In genomic region chr2:7088536-7088935, GRCm38 (mm10) we compare ENCODE assay signal across 10 mouse cellular contexts.
DNase-seq lines count a peak whose midpoint lies in the region; ATAC-seq and TF ChIP-seq lines count a peak whose summit lies in the region.
"Had no signal": no experiment of that assay in that cellular context is flagged by ENCODE, and none has a peak within 500 bp of the region (broad histone marks: within the 10 kb centered on the region; RNA-seq: fewer than 3 reads in every experiment).

No protein-coding gene starts in this region.

- no peak overlapping the region for H3K9ac ChIP-seq in heart, adult 2 months (ENCODE audit: low read depth, low read length)
- no peak overlapping the region for H3K9ac ChIP-seq in stomach, embryonic 14.5 days (replicated peaks; ENCODE audit: low read depth, low read length)
- no peak overlapping the region for H3K9ac ChIP-seq in stomach, postnatal 0 days (ENCODE audit: low read length)
- no peak overlapping the region for H3K9ac ChIP-seq in limb, embryonic 14.5 days (ENCODE audit: low read depth, low read length, severe bottlenecking)

- TF ChIP-seq CTCF in heart, adult 2 months (IDR thresholded peaks at IDR 0.05): no peak
- no peak for TF ChIP-seq CTCF in stomach, postnatal 0 days (IDR thresholded peaks at IDR 0.05; ENCODE audit: low read depth)

- peaks cover 2% of the 10 kb centered on the region; the same call in 1 of the 2 replicates for H3K36me3 ChIP-seq in heart, adult 2 months (ENCODE audit: control insufficient read depth, insufficient read depth, low read length)
- H3K36me3 ChIP-seq in stomach, embryonic 14.5 days (ENCODE audit: control insufficient read depth, insufficient read depth, low read length): no peaks in the 10 kb centered on the region
- H3K36me3 ChIP-seq in stomach, postnatal 0 days (ENCODE audit: control insufficient read depth, insufficient read depth, low read length): no peaks in the 10 kb centered on the region
- H3K36me3 ChIP-seq in limb, embryonic 14.5 days (ENCODE audit: control insufficient read depth, insufficient read depth, low read length): no peaks in the 10 kb centered on the region

- no peak for TF ChIP-seq EP300 in heart, adult 2 months (IDR thresholded peaks at IDR 0.05; ENCODE audit: insufficient read depth, low read depth, low read length)
- TF ChIP-seq EP300 in stomach, postnatal 0 days (optimal IDR thresholded peaks at IDR 0.05): no peak

- no peak for TF ChIP-seq POLR2A in heart, adult 2 months (IDR thresholded peaks at IDR 0.05; ENCODE audit: insufficient read depth, low read depth, low read length)
- TF ChIP-seq POLR2A in limb, embryonic 14.5 days (IDR thresholded peaks at IDR 0.05; ENCODE audit: borderline replicate concordance, extremely low read depth, insufficient read depth, insufficient read length): no peak

- H3K4me3 ChIP-seq in heart, adult 2 months: no peak overlapping the region
- H3K4me3 ChIP-seq in stomach, embryonic 14.5 days (ENCODE audit: low read depth, low read length): no peak overlapping the region
- H3K4me3 ChIP-seq in stomach, postnatal 0 days (ENCODE audit: low read depth, low read length): no peak overlapping the region
- H3K4me3 ChIP-seq in limb, embryonic 14.5 days (replicated peaks; ENCODE audit: low read length): no peak overlapping the region

- intact Hi-C loops in heart, adult 2 months (cut with DNase I): loop anchor here (10.0 kb wide), 1 partner anchor 344 kb away; no protein-coding TSS in a partner anchor

- H3K4me1 ChIP-seq in heart, adult 2 months (ENCODE audit: control insufficient read depth, insufficient read depth, low read length): peaks cover 6% of the 10 kb centered on the region
- H3K4me1 ChIP-seq in stomach, embryonic 14.5 days (ENCODE audit: control insufficient read depth, insufficient read depth, low read length): peaks cover 14% of the 10 kb centered on the region
- H3K4me1 ChIP-seq in stomach, postnatal 0 days (replicated peaks; ENCODE audit: control insufficient read depth, insufficient read depth): no peaks in the 10 kb centered on the region
- H3K4me1 ChIP-seq in limb, embryonic 14.5 days (ENCODE audit: control insufficient read depth, insufficient read depth, low read length): peaks cover 8% of the 10 kb centered on the region; the same call in 1 of the 2 replicates

- no peak for DNase-seq in heart, adult 2 months
- no peak for DNase-seq in heart, postnatal 4 days
- no peak for DNase-seq in stomach, postnatal 0 days (ENCODE audit: low spot score)
- DNase-seq in limb, embryonic 14.5 days (ENCODE audit: low spot score): no peak
- no peak for DNase-seq in frontal cortex, postnatal 10 days (ENCODE audit: low spot score in 2 of 2)
- DNase-seq in cerebellum, adult 18-20 months: no peak
- DNase-seq in ovary, postnatal 14 days (ENCODE audit: low spot score): no peak
- DNase-seq: gastrocnemius, postnatal 36 days; right cerebral cortex, adult 18-20 months had no signal

- no peak for ATAC-seq in stomach, embryonic 14.5 days (ENCODE audit: insufficient number of reproducible peaks, insufficient read depth, low FRiP score, low read depth)
- ATAC-seq in stomach, postnatal 0 days (ENCODE audit: low FRiP score, low TSS enrichment): no peak
- ATAC-seq in limb, embryonic 14.5 days (ENCODE audit: low FRiP score, low read depth): no peak

- no peaks in the 10 kb centered on the region for H3K79me2 ChIP-seq in heart, adult 2 months (replicated peaks; ENCODE audit: control insufficient read depth, insufficient read depth, low read length)

- WGBS in heart, adult 2 months: 23% methylated on average over 4 of the region's 4 CpGs
- WGBS in stomach, embryonic 14.5 days: 22% methylated on average over 4 of the region's 4 CpGs
- 28% methylated on average over 4 of the region's 4 CpGs for WGBS in stomach, postnatal 0 days
- 35% methylated on average over 4 of the region's 4 CpGs for WGBS in limb, embryonic 14.5 days

- H3K4me2 ChIP-seq in stomach, embryonic 14.5 days (replicated peaks; ENCODE audit: low read depth, low read length): no peak overlapping the region
- H3K4me2 ChIP-seq in stomach, postnatal 0 days (replicated peaks; ENCODE audit: low read depth): no peak overlapping the region
- H3K4me2 ChIP-seq in limb, embryonic 14.5 days (replicated peaks; ENCODE audit: low read depth, low read length, severe bottlenecking): no peak overlapping the region

- H3K27me3 ChIP-seq in heart, adult 2 months (ENCODE audit: control insufficient read depth, insufficient read depth, low read length): no peaks in the 10 kb centered on the region
- H3K27me3 ChIP-seq in stomach, embryonic 14.5 days (ENCODE audit: control insufficient read depth, insufficient read depth, low read length): no peaks in the 10 kb centered on the region
- H3K27me3 ChIP-seq in stomach, postnatal 0 days (ENCODE audit: control insufficient read depth, insufficient read depth, low read length): no peaks in the 10 kb centered on the region
- no peaks in the 10 kb centered on the region for H3K27me3 ChIP-seq in limb, embryonic 14.5 days (ENCODE audit: control insufficient read depth, insufficient read depth, low read length)

- peak overlapping the region; percentile 81 for H3K27ac ChIP-seq in heart, adult 2 months
- peak overlapping the region; percentile 61; the same call in 1 of the 2 replicates for H3K27ac ChIP-seq in stomach, embryonic 14.5 days (ENCODE audit: low read length)
- H3K27ac ChIP-seq in stomach, postnatal 0 days (replicated peaks): no peak overlapping the region
- H3K27ac ChIP-seq in limb, embryonic 14.5 days (replicated peaks; ENCODE audit: low read depth, low read length): 0 out of 2 replicates have a peak overlapping the region, but pooled peaks have one; percentile 19

- H3K9me3 ChIP-seq in stomach, embryonic 14.5 days (ENCODE audit: control insufficient read depth, low read depth, low read length): no peaks in the 10 kb centered on the region
- no peaks in the 10 kb centered on the region for H3K9me3 ChIP-seq in stomach, postnatal 0 days (ENCODE audit: control insufficient read depth, low read length)
- H3K9me3 ChIP-seq in limb, embryonic 14.5 days (ENCODE audit: control insufficient read depth, low read length): no peaks in the 10 kb centered on the region
